Mouse (Mus musculus): Measurements from ENCODE around the gene Gm20695.

DNA sequence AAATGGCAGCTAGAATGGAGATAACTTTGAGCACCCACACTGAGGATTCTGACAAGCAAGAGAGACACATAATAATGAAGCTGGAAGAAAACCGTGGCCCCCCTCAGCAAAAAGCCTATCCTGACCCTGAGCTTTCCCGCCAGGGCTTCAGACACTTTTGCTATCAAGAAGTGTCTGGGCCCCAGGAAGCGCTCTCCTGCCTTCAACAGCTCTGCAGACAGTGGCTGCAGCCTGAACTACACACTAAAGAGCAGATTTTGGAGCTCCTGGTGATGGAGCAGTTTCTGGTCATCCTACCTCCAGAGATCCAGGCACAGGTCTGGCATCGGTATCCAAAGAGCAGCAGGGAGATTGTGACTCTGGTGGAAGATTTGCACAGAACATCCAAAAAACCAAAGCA, 36.6 kb upstream of the Gm20695 start:
- TF ChIP-seq EP300 (IDR thresholded peaks at IDR 0.05; ENCODE audit: low read depth) (no peak), CTCF (IDR thresholded peaks at IDR 0.05; ENCODE audit: low read depth) (no peak)
